Mouse (Mus musculus) E14TG2a.4 (cell line): ENCODE data around the gene Rabep2.

ENCODE experiments used
- CTCF ChIP-seq: conservative IDR thresholded peaks from 2 replicates; pipeline ENCODE4 v1.5.1; 2014; ENCODE audit warnings: low read length
- POU5F1 ChIP-seq: IDR thresholded peaks from 2 replicates; pipeline ENCODE4 v1.6.1; 2014; ENCODE audit warnings: low read length, borderline replicate concordance

- peak; percentile 20; the same call in 1 of the 2 replicates for TF ChIP-seq CTCF
- TF ChIP-seq POU5F1, result no peak
Observed at GRCm38 (mm10) chr7:126474993-126475581, 46.5 kb downstream of the Rabep2 start, which contains the start of gene Sh2b1.
